Mouse (Mus musculus): Measurements from ENCODE around the gene Naip2. TPM values are rescaled to one million over a fixed set of nuclear protein-coding genes. Genes with fewer than 3 reads are reported as not detected.
"Not testable (repeated sequence)": the region's sequence is repeated elsewhere in the genome, so short reads cannot be mapped to it uniquely, and the experiment has no call there.

The Naip2 gene
- polyA plus RNA-seq, 1 experiment from 2014 or later = 0.21 TPM

- H3K27ac ChIP-seq (ENCODE audit: low read length); H3K4me1 ChIP-seq (ENCODE audit: control insufficient read depth, insufficient read depth, low read length); H3K9me3 ChIP-seq (replicated peaks; ENCODE audit: control insufficient read depth, low read length); ATAC-seq (replicated peaks; ENCODE audit: extremely low read depth, insufficient read depth, low FRiP score); H3K27me3 ChIP-seq (ENCODE audit: control insufficient read depth, insufficient read depth, low read length); H3K4me2 ChIP-seq (ENCODE audit: low read depth, low read length); H3K9ac ChIP-seq (ENCODE audit: low read length); H3K4me3 ChIP-seq (ENCODE audit: low read length); H3K36me3 ChIP-seq (ENCODE audit: control insufficient read depth, insufficient read depth): not testable (repeated sequence)
Measured at GRCm38 (mm10) chr13:100183111-100183510, 18.8 kb downstream of the Naip2 start.

- not testable (repeated sequence) for H3K9ac ChIP-seq (ENCODE audit: low read length); H3K27me3 ChIP-seq (ENCODE audit: control insufficient read depth, insufficient read depth, low read length); H3K36me3 ChIP-seq (ENCODE audit: control insufficient read depth, insufficient read depth); H3K4me2 ChIP-seq (ENCODE audit: low read depth, low read length); H3K9me3 ChIP-seq (replicated peaks; ENCODE audit: control insufficient read depth, low read length); ATAC-seq (replicated peaks; ENCODE audit: extremely low read depth, insufficient read depth, low FRiP score); H3K27ac ChIP-seq (ENCODE audit: low read length); H3K4me1 ChIP-seq (ENCODE audit: control insufficient read depth, insufficient read depth, low read length); H3K4me3 ChIP-seq (ENCODE audit: low read length)
- 77% methylated on average over 3 of the region's 5 CpGs for whole genome bisulfite sequencing
Measured at GRCm38 (mm10) chr13:100174360-100174759, 27.5 kb downstream of the Naip2 start.

GRCm38 (mm10) chr13:100166378-100166777, 35.5 kb downstream of the Naip2 start:
- not testable (repeated sequence) for H3K4me3 ChIP-seq (ENCODE audit: low read length)

GRCm38 (mm10) chr13:100162467-100162866, 39.4 kb downstream of the Naip2 start:
- not testable (repeated sequence) for H3K27ac ChIP-seq (ENCODE audit: low read length); H3K4me3 ChIP-seq (ENCODE audit: low read length); H3K27me3 ChIP-seq (ENCODE audit: control insufficient read depth, insufficient read depth, low read length); H3K36me3 ChIP-seq (ENCODE audit: control insufficient read depth, insufficient read depth); H3K4me2 ChIP-seq (ENCODE audit: low read depth, low read length); ATAC-seq (replicated peaks; ENCODE audit: extremely low read depth, insufficient read depth, low FRiP score); H3K9me3 ChIP-seq (replicated peaks; ENCODE audit: control insufficient read depth, low read length); H3K9ac ChIP-seq (ENCODE audit: low read length); H3K4me1 ChIP-seq (ENCODE audit: control insufficient read depth, insufficient read depth, low read length)

More at GRCm38 (mm10) chr13:100166378-100166777, 35.5 kb downstream of the Naip2 start:
- H3K4me2 ChIP-seq (ENCODE audit: low read depth, low read length); H3K9ac ChIP-seq (ENCODE audit: low read length); ATAC-seq (replicated peaks; ENCODE audit: extremely low read depth, insufficient read depth, low FRiP score); H3K9me3 ChIP-seq (replicated peaks; ENCODE audit: control insufficient read depth, low read length); H3K27ac ChIP-seq (ENCODE audit: low read length); H3K27me3 ChIP-seq (ENCODE audit: control insufficient read depth, insufficient read depth, low read length); H3K36me3 ChIP-seq (ENCODE audit: control insufficient read depth, insufficient read depth); H3K4me1 ChIP-seq (ENCODE audit: control insufficient read depth, insufficient read depth, low read length): not testable (repeated sequence)
- WGBS = 58% methylated on average over 2 of the region's 2 CpGs

- not testable (repeated sequence) for ATAC-seq (replicated peaks; ENCODE audit: extremely low read depth, insufficient read depth, low FRiP score); H3K27me3 ChIP-seq (ENCODE audit: control insufficient read depth, insufficient read depth, low read length); H3K9me3 ChIP-seq (replicated peaks; ENCODE audit: control insufficient read depth, low read length); H3K4me1 ChIP-seq (ENCODE audit: control insufficient read depth, insufficient read depth, low read length); H3K9ac ChIP-seq (ENCODE audit: low read length); H3K36me3 ChIP-seq (ENCODE audit: control insufficient read depth, insufficient read depth); H3K4me2 ChIP-seq (ENCODE audit: low read depth, low read length); H3K4me3 ChIP-seq (ENCODE audit: low read length); H3K27ac ChIP-seq (ENCODE audit: low read length)
- 74% methylated on average over 11 of the region's 11 CpGs for WGBS
Measured at GRCm38 (mm10) chr13:100161171-100161870, 40.6 kb downstream of the Naip2 start.

- ATAC-seq (replicated peaks; ENCODE audit: extremely low read depth, insufficient read depth, low FRiP score) = no peak
- Histone ChIP-seq H3K4me1 (ENCODE audit: control insufficient read depth, insufficient read depth, low read length) (no peaks in the 10 kb centered on the region), H3K9me3 (replicated peaks; ENCODE audit: control insufficient read depth, low read length) (no peaks in the 10 kb centered on the region), H3K9ac (ENCODE audit: low read length) (no peak overlapping the region), H3K27ac (ENCODE audit: low read length) (no peak overlapping the region), H3K4me2 (ENCODE audit: low read depth, low read length) (no peak overlapping the region), H3K4me3 (ENCODE audit: low read length) (no peak overlapping the region), H3K36me3 (ENCODE audit: control insufficient read depth, insufficient read depth) (no peaks in the 10 kb centered on the region), H3K27me3 (ENCODE audit: control insufficient read depth, insufficient read depth, low read length) (no peaks in the 10 kb centered on the region)
- WGBS = 76% methylated on average over 3 of the region's 3 CpGs
Measured at GRCm38 (mm10) chr13:100156624-100157023, 45.3 kb downstream of the Naip2 start.

- Histone ChIP-seq H3K9me3 (replicated peaks; ENCODE audit: control insufficient read depth, low read length) (no peaks in the 10 kb centered on the region; the same call in 1 of the 2 replicates), H3K4me3 (ENCODE audit: low read length) (no peak overlapping the region), H3K9ac (ENCODE audit: low read length) (no peak overlapping the region), H3K36me3 (ENCODE audit: control insufficient read depth, insufficient read depth) (no peaks in the 10 kb centered on the region), H3K27ac (ENCODE audit: low read length) (no peak overlapping the region), H3K4me2 (ENCODE audit: low read depth, low read length) (no peak overlapping the region), H3K4me1 (ENCODE audit: control insufficient read depth, insufficient read depth, low read length) (no peaks in the 10 kb centered on the region), H3K27me3 (ENCODE audit: control insufficient read depth, insufficient read depth, low read length) (no peaks in the 10 kb centered on the region)
- WGBS = 48% methylated on average over 1 of the region's 1 CpGs
- ATAC-seq (replicated peaks; ENCODE audit: extremely low read depth, insufficient read depth, low FRiP score) = no peak
Measured at GRCm38 (mm10) chr13:100152659-100153058, 49.2 kb downstream of the Naip2 start.

- no peak for ATAC-seq (replicated peaks; ENCODE audit: extremely low read depth, insufficient read depth, low FRiP score)
- no peaks in the 10 kb centered on the region for H3K9me3 ChIP-seq (replicated peaks; ENCODE audit: control insufficient read depth, low read length)
- peaks cover 17% of the 10 kb centered on the region for H3K36me3 ChIP-seq (ENCODE audit: control insufficient read depth, insufficient read depth)
- no peaks in the 10 kb centered on the region for H3K4me1 ChIP-seq (ENCODE audit: control insufficient read depth, insufficient read depth, low read length)
- H3K4me2 ChIP-seq (ENCODE audit: low read depth, low read length) = no peak overlapping the region
- no peaks in the 10 kb centered on the region for H3K27me3 ChIP-seq (ENCODE audit: control insufficient read depth, insufficient read depth, low read length)
- H3K27ac ChIP-seq (ENCODE audit: low read length) = no peak overlapping the region
- no peak overlapping the region for H3K9ac ChIP-seq (ENCODE audit: low read length)
- WGBS = 74% methylated on average over 8 of the region's 8 CpGs
- no peak overlapping the region for H3K4me3 ChIP-seq (ENCODE audit: low read length)
Measured at GRCm38 (mm10) chr13:100141646-100142314, 60.1 kb downstream of the Naip2 start.

GRCm38 (mm10) chr13:100125258-100125643, 76.6 kb downstream of the Naip2 start:
- no peak for ATAC-seq (replicated peaks; ENCODE audit: extremely low read depth, insufficient read depth, low FRiP score)
- Histone ChIP-seq H3K27me3 (ENCODE audit: control insufficient read depth, insufficient read depth, low read length) (no peaks in the 10 kb centered on the region), H3K4me3 (ENCODE audit: low read length) (peak overlapping the region; percentile 98), H3K36me3 (ENCODE audit: control insufficient read depth, insufficient read depth) (peaks cover 20% of the 10 kb centered on the region), H3K9ac (ENCODE audit: low read length) (peak overlapping the region; percentile 86), H3K4me1 (ENCODE audit: control insufficient read depth, insufficient read depth, low read length) (peaks cover 9% of the 10 kb centered on the region), H3K9me3 (replicated peaks; ENCODE audit: control insufficient read depth, low read length) (no peaks in the 10 kb centered on the region), H3K27ac (ENCODE audit: low read length) (no peak overlapping the region; the same call in 1 of the 2 replicates), H3K4me2 (ENCODE audit: low read depth, low read length) (peak overlapping the region; percentile 98)
- 2% methylated on average over 10 of the region's 10 CpGs for WGBS

Data from heart, embryonic 16.5 days (tissue).